Comparison of ENCODE assay signal across 14 mouse cellular contexts in the genomic region with DNA sequence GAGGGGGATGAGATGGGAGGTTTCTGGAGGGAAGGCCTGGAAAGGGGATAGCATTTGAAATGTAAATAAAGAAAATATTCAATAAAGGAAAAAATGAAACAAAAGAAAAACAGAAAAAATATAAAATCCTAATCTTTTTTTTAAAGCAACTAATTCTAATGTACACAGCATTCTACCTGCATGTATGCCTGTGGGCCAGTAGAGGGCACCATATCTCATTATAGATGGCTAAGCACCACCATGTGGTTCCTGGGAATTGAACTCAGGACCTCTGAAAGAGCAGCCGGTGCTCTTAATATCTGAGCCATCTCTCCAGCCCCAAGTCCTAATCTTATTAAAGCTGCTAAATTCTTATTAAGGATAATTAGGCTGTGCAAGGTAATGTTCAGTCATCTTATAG. TPM values are rescaled to one million over a fixed set of nuclear protein-coding genes. Genes with fewer than 3 reads are reported as not detected.
DNase-seq lines count a peak whose midpoint lies in the region; ATAC-seq and TF ChIP-seq lines count a peak whose summit lies in the region.
"Had no signal": no experiment of that assay in that cellular context is flagged by ENCODE, and none has a peak within 500 bp of the region (broad histone marks: within the 10 kb centered on the region; RNA-seq: fewer than 3 reads in every experiment).

No protein-coding gene starts in this region.

- H3K4me3 ChIP-seq in gastrocnemius, adult 2 months: no peak overlapping the region
- H3K4me3 ChIP-seq in lung, adult 2 months (replicated peaks; ENCODE audit: extremely low read depth, low read depth, low read length): no peak overlapping the region
- no peak overlapping the region for H3K4me3 ChIP-seq in G1E (ENCODE audit: low read depth, low read length)
- H3K4me3 ChIP-seq: midbrain, embryonic 12.5 days; neural tube, embryonic 13.5 days had no signal

- no peak for ATAC-seq in G1E (ENCODE audit: extremely low read depth, insufficient number of reproducible peaks, low FRiP score, poor library complexity, severe bottlenecking)

- peak; percentile 69 for TF ChIP-seq CTCF in gastrocnemius, adult 2 months (IDR thresholded peaks at IDR 0.05)
- peak; percentile 6; the same call in 1 of the 2 replicates for TF ChIP-seq CTCF in lung, adult 2 months (IDR thresholded peaks at IDR 0.05; ENCODE audit: insufficient read depth, low read length)
- 0 out of 2 replicates have a peak, but pooled peaks have one; percentile 28 for TF ChIP-seq CTCF in G1E (IDR thresholded peaks at IDR 0.05; ENCODE audit: low read depth, low read length)

- H3K36me3 ChIP-seq in G1E (replicated peaks): peaks cover 24% of the 10 kb centered on the region

- no peaks in the 10 kb centered on the region for H3K27me3 ChIP-seq in G1E (ENCODE audit: insufficient read depth, low read length)
- H3K27me3 ChIP-seq: midbrain, embryonic 12.5 days; neural tube, embryonic 13.5 days had no signal

- TF ChIP-seq POLR2A in lung, adult 2 months (IDR thresholded peaks at IDR 0.05; ENCODE audit: borderline replicate concordance, extremely low read depth, low read depth, low read length): no peak

- no peaks in the 10 kb centered on the region; the same call in 1 of the 2 replicates for H3K4me1 ChIP-seq in lung, adult 2 months (ENCODE audit: control insufficient read depth, insufficient read depth, low read length)
- H3K4me1 ChIP-seq in G1E (ENCODE audit: insufficient read depth, low read depth, low read length): peaks cover 10% of the 10 kb centered on the region

- no peak overlapping the region for H3K27ac ChIP-seq in gastrocnemius, adult 2 months
- H3K27ac ChIP-seq: hindbrain, embryonic 14.5 days; midbrain, embryonic 12.5 days; neural tube, embryonic 13.5 days had no signal

- 87% methylated on average over 1 of the region's 1 CpGs for WGBS in lung, adult 2 months

- DNase-seq in gastrocnemius, adult 2 months: no peak
- DNase-seq in gastrocnemius, postnatal 14 days: no peak
- no peak for DNase-seq in lung, adult 2 months
- DNase-seq in lung, adult 18-20 months: no peak
- DNase-seq in G1E (ENCODE audit: low spot score): no peak
- DNase-seq in naive thymus-derived CD4-positive, alpha-beta T cell, adult 2 months (ENCODE audit: low read depth): peak; percentile 60
- DNase-seq in embryo, embryonic 9.5 days (ENCODE audit: extremely low spot score): no peak
- DNase-seq in embryo, embryonic 10.5 days (ENCODE audit: low spot score): no peak
- DNase-seq: heart, adult 18-20 months; kidney, postnatal 4 days; thymus, adult 2 months had no signal

- intact Hi-C loops in gastrocnemius, adult 2 months (cut with DNase I): no loop called here
- intact Hi-C loops in gastrocnemius, postnatal 14 days (cut with DNase I; ENCODE audit: low total_unique reads): no loop called here

- H3K9me3 ChIP-seq in G1E (replicated peaks): peaks cover 16% of the 10 kb centered on the region

RNA-seq across cellular contexts. Expression of gene Gusb, which starts 4.5 kb away (rescaled TPM):
- total RNA-seq in gastrocnemius, adult 2 months (2021): 1 to 10 TPM; 5.6 to 8.3 TPM
- 10 to 100 TPM; 10.6 to 13.4 TPM for total RNA-seq in gastrocnemius, postnatal 14 days (2021)
- polyA plus RNA-seq in lung, adult 2 months (2012; rRNA removed): 39.0 and 44.8 TPM in 2 replicates
- total RNA-seq in G1E (2014; fragmentation: Nextera tagmentation) (53.6 and 54.1 TPM in 2 replicates), G1E (2017) (68.0 and 74.6 TPM in 2 replicates)
- 19.5 and 21.9 TPM in 2 replicates for polyA plus RNA-seq in G1E (2012)

RNA-seq across cellular contexts. Expression of gene Asl, which starts 21.7 kb away (rescaled TPM):
- total RNA-seq in gastrocnemius, adult 2 months (2021): 10 to 100 TPM in 1 of 2 experiments, 1 to 10 TPM in 1; 9.3 to 13.2 TPM
- 10 to 100 TPM; 12.5 to 15.8 TPM for total RNA-seq in gastrocnemius, postnatal 14 days (2021)
- polyA plus RNA-seq in lung, adult 2 months (2012; rRNA removed): 22.1 and 27.3 TPM in 2 replicates
- total RNA-seq in G1E (2014; fragmentation: Nextera tagmentation): 32.8 and 48.6 TPM in 2 replicates
- 29.4 and 34.2 TPM in 2 replicates for total RNA-seq in G1E (2017)
- polyA plus RNA-seq in G1E (2012): 22.6 and 23.9 TPM in 2 replicates

RNA-seq across cellular contexts. Expression of gene Crcp, which starts 21.7 kb away (rescaled TPM):
- 10 to 100 TPM; 18.7 to 19.3 TPM for total RNA-seq in gastrocnemius, adult 2 months (2021)
- total RNA-seq in gastrocnemius, postnatal 14 days (2021): 10 to 100 TPM; 11.1 to 12.6 TPM
- polyA plus RNA-seq in lung, adult 2 months (2012; rRNA removed): 9.4 and 12.9 TPM in 2 replicates
- total RNA-seq in G1E (2014; fragmentation: Nextera tagmentation) (86.2 and 94.0 TPM in 2 replicates), G1E (2017) (45.0 and 46.7 TPM in 2 replicates)
- 10.2 and 12.4 TPM in 2 replicates for polyA plus RNA-seq in G1E (2012)

Comparison
In these comparisons a context has a peak if more than half of its experiments do, and no peak if none do; other contexts are left out.
1. CTCF ChIP-seq: peak in every context shown above with its lines; median percentile 69 in gastrocnemius, adult 2 months; 28 in G1E; 6 in lung, adult 2 months.